Mouse (Mus musculus) CH12.LX (cell line): ENCODE measurements at regions not wholly inside any gene's neighbourhood (a gene's known extent, or its start where the extent isn't known, plus 50 kb on each side); places are given as distances from the start of the nearest gene placed in this dataset.

ENCODE experiments used
- DNase-seq: peaks from one replicate; pipeline ENCODE4 v3.0.0-alpha.2; 2013; ENCODE audit errors: extremely low read depth
- H3K27ac ChIP-seq: 2 replicates; pipeline ENCODE4 v1.5.1; 2012; ENCODE audit warnings: low read depth, mild to moderate bottlenecking, control low read depth, moderate library complexity; ENCODE audit not compliant: insufficient read depth
- H3K27me3 ChIP-seq: replicated peaks from 2 replicates; pipeline ENCODE3; 2012; ENCODE audit warnings: inconsistent platforms
- H3K36me3 ChIP-seq, 2 experiments: replicated peaks in 1 of 2; 2 replicates each; pipeline versions ENCODE3 to v1.6.1; 2012; ENCODE audit warnings: inconsistent platforms in 1 of 2, low read length in 1 of 2, mild to moderate bottlenecking in 1 of 2, mixed read lengths in 1 of 2, moderate library complexity in 1 of 2; ENCODE audit not compliant: control insufficient read depth in 1 of 2, insufficient read depth in 1 of 2
- H3K4me1 ChIP-seq, 2 experiments: 2 replicates each; pipeline ENCODE4 v1.6.1; 2012; ENCODE audit warnings: inconsistent platforms in 1 of 2, moderate library complexity in 1 of 2; ENCODE audit not compliant: insufficient read depth in 2 of 2, control insufficient read depth in 1 of 2
- H3K4me2 ChIP-seq: 2 replicates; pipeline ENCODE4 v1.6.1; 2012; ENCODE audit warnings: low read depth, mild to moderate bottlenecking, control low read depth; ENCODE audit not compliant: poor library complexity, insufficient read depth, severe bottlenecking
- H3K4me3 ChIP-seq, 3 experiments: fragments of 150-350 bp in 1 of 3; sonication (generic) in 1 of 3; replicated peaks in 1 of 3; 2 replicates each; pipeline versions ENCODE3 to v1.5.1; 2011 to 2012; ENCODE audit warnings: low read depth in 2 of 3, low read length in 2 of 3, mild to moderate bottlenecking in 2 of 3, moderate library complexity in 2 of 3, control low read depth in 1 of 3, improper control_type of control experiment in 1 of 3, inconsistent platforms in 1 of 3, mixed read lengths in 1 of 3; ENCODE audit not compliant: poor library complexity in 1 of 3
- H3K79me2 ChIP-seq: replicated peaks from 2 replicates; pipeline ENCODE4 v1.6.1; 2012; ENCODE audit warnings: mild to moderate bottlenecking, moderate library complexity; ENCODE audit not compliant: control insufficient read depth, poor library complexity, insufficient read depth, severe bottlenecking; ENCODE audit errors: extremely low read depth
- H3K9ac ChIP-seq: 2 replicates; pipeline ENCODE4 v1.6.1; 2012; ENCODE audit warnings: low read depth, mild to moderate bottlenecking, control low read depth, moderate library complexity; ENCODE audit not compliant: insufficient read depth
- H3K9me3 ChIP-seq: replicated peaks from 2 replicates; pipeline ENCODE3; 2012; ENCODE audit warnings: low read length, inconsistent platforms, mixed read lengths
- CHD1 ChIP-seq: IDR thresholded peaks from 2 replicates; pipeline ENCODE4 v1.6.1; 2012; ENCODE audit warnings: low read depth, low read length, improper control_type of control experiment, inconsistent platforms
- CHD2 ChIP-seq: IDR thresholded peaks from 2 replicates; pipeline ENCODE4 v1.6.1; 2011; ENCODE audit warnings: low read length, improper control_type of control experiment
- CTCF ChIP-seq, 2 experiments: IDR thresholded peaks in 1 of 2; conservative IDR thresholded peaks in 1 of 2; 2 replicates each; pipeline ENCODE4 v1.5.1; 2011 to 2012; ENCODE audit warnings: low read depth in 2 of 2, low read length in 2 of 2, improper control_type of control experiment in 1 of 2, inconsistent platforms in 1 of 2, mild to moderate bottlenecking in 1 of 2, moderate library complexity in 1 of 2
- E2F4 ChIP-seq: IDR thresholded peaks from 2 replicates; pipeline ENCODE4 v1.6.1; 2011; ENCODE audit warnings: low read depth, low read length, improper control_type of control experiment; ENCODE audit not compliant: insufficient replicate concordance
- ELF1 ChIP-seq: IDR thresholded peaks from 2 replicates; pipeline ENCODE4 v1.6.1; 2014; ENCODE audit warnings: low read depth, mild to moderate bottlenecking, inconsistent platforms, low read length, improper control_type of control experiment
- HCFC1 ChIP-seq: IDR thresholded peaks from 2 replicates; pipeline ENCODE4 v1.6.1; 2012; ENCODE audit warnings: low read depth, mild to moderate bottlenecking, inconsistent platforms, low read length, improper control_type of control experiment
- JUND ChIP-seq: conservative IDR thresholded peaks from 2 replicates; pipeline ENCODE4 v1.6.1; 2011; ENCODE audit warnings: low read depth, low read length, improper control_type of control experiment
- KAT2A ChIP-seq: IDR thresholded peaks from 2 replicates; pipeline ENCODE4 v1.6.1; 2012; ENCODE audit warnings: low read length, improper control_type of control experiment, inconsistent platforms; ENCODE audit not compliant: insufficient replicate concordance
- MAFK ChIP-seq: IDR thresholded peaks from 2 replicates; pipeline ENCODE4 v1.6.1; 2011; ENCODE audit warnings: low read length, improper control_type of control experiment; ENCODE audit not compliant: insufficient replicate concordance
- MAX ChIP-seq: IDR thresholded peaks from 2 replicates; pipeline ENCODE4 v1.6.1; 2011; ENCODE audit warnings: low read length, improper control_type of control experiment
- MAZ ChIP-seq: IDR thresholded peaks from 2 replicates; pipeline ENCODE4 v1.6.1; 2012; ENCODE audit warnings: low read depth, mild to moderate bottlenecking, inconsistent platforms, low read length, improper control_type of control experiment, moderate library complexity
- MYC ChIP-seq: IDR thresholded peaks from 2 replicates; pipeline ENCODE4 v1.6.1; 2011; ENCODE audit warnings: low read depth, mild to moderate bottlenecking, improper control_type of control experiment, low read length
- NELFE ChIP-seq: IDR thresholded peaks from 2 replicates; pipeline ENCODE4 v1.6.1; 2011; ENCODE audit warnings: low read depth, low read length, improper control_type of control experiment
- NRF1 ChIP-seq: IDR thresholded peaks from 2 replicates; pipeline ENCODE4 v1.6.1; 2014; ENCODE audit warnings: low read depth, mild to moderate bottlenecking, inconsistent platforms, low read length, improper control_type of control experiment, moderate library complexity
- POLR2A ChIP-seq: IDR thresholded peaks from 2 replicates; pipeline ENCODE4 v1.6.1; 2011; ENCODE audit warnings: low read depth, mild to moderate bottlenecking, improper control_type of control experiment, low read length
- RAD21 ChIP-seq: IDR thresholded peaks from 2 replicates; pipeline ENCODE4 v1.6.1; 2011; ENCODE audit warnings: low read depth, mild to moderate bottlenecking, low read length, improper control_type of control experiment, moderate library complexity
- RCOR1 ChIP-seq: conservative IDR thresholded peaks from 2 replicates; pipeline ENCODE4 v1.6.1; 2012; ENCODE audit warnings: low read depth, mild to moderate bottlenecking, inconsistent platforms, low read length, improper control_type of control experiment
- SMC3 ChIP-seq: IDR thresholded peaks from 2 replicates; pipeline ENCODE4 v1.6.1; 2011; ENCODE audit warnings: low read depth, low read length, improper control_type of control experiment
- UBTF ChIP-seq: IDR thresholded peaks from 2 replicates; pipeline ENCODE4 v1.6.1; 2012; ENCODE audit warnings: low read depth, mild to moderate bottlenecking, inconsistent platforms, low read length, improper control_type of control experiment, moderate library complexity
- ZC3H11A ChIP-seq: IDR thresholded peaks from 2 replicates; pipeline ENCODE4 v1.6.1; 2012; ENCODE audit warnings: low read depth, mild to moderate bottlenecking, inconsistent platforms, low read length, improper control_type of control experiment
- ZKSCAN1 ChIP-seq: IDR thresholded peaks from 2 replicates; pipeline ENCODE4 v1.6.1; 2012; ENCODE audit warnings: low read depth, inconsistent platforms, low read length, improper control_type of control experiment, borderline replicate concordance
- ZNF384 ChIP-seq: IDR thresholded peaks from 2 replicates; pipeline ENCODE4 v1.6.1; 2012; ENCODE audit warnings: low read depth, low read length, improper control_type of control experiment, inconsistent platforms
- dilution Hi-C: fragments of 300-500 bp; cut with MboI; formaldehyde crosslinking; loops from 2 replicates; pipeline ENCODE4 v1.14.3; 2020; ENCODE audit warnings: low sequenced_read_pairs; ENCODE audit not compliant: extremely low pct_unique_long_range_greater_than_20kb, extremely low pct_ligation_motif_present
- in situ Hi-C: fragments of 300-500 bp; cut with MboI; formaldehyde crosslinking; loops from 3 replicates; pipeline ENCODE4 v1.14.3; 2019; ENCODE audit warnings: low sequenced_read_pairs, low pct_ligation_motif_present, low pct_unique_long_range_greater_than_20kb, mixed read lengths

DNA sequence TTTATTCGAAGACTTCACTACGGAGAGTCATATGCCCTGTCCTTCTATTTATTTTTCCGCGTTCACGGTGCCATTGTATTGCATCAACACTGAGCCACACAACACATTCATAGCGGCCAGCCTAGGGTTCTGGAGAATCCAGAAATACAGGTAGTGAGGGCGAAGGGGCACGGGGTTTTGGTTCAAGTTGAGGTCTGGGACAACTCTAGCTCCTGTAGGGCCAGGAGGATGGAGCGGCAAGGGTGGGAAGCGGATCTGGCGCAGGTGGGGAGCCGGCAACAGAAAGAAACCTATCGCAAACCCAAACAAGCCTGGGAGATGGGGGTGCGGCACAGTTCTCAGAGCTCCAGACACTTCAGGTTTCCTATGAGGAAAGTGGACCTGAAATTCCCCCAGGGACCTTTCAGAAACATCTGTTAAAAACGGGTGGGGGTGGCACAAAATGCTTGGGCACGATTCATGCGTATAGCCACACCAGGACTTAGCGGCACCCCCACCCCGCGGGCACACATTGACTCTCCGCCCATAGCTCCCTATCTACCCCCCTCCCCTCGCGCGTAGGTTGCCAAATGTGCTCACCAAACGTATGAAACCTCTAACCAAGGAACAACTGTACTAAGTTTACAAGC is 100.6 kb upstream of the Zic3 start:
- no peak for DNase-seq
- Histone ChIP-seq H3K36me3 (no peaks in the 10 kb centered on the region), H3K79me2 (no peaks in the 10 kb centered on the region), H3K9ac (no peak overlapping the region), H3K4me1 (no peaks in the 10 kb centered on the region), H3K9me3 (no peaks in the 10 kb centered on the region), H3K27ac (no peak overlapping the region), H3K4me3 (no peak overlapping the region), H3K4me2 (no peak overlapping the region), H3K27me3 (no peaks in the 10 kb centered on the region)
- TF ChIP-seq HCFC1, result no peak
- no peak for TF ChIP-seq KAT2A
- no peak for TF ChIP-seq NELFE
- TF ChIP-seq JUND, result no peak
- no peak for TF ChIP-seq CHD2
- TF ChIP-seq ELF1, result no peak
- no peak for TF ChIP-seq ZKSCAN1
- no peak for TF ChIP-seq E2F4
- TF ChIP-seq POLR2A, result no peak
- dilution Hi-C loops, result no loop called here
- in situ Hi-C loops, result no loop called here

DNA sequence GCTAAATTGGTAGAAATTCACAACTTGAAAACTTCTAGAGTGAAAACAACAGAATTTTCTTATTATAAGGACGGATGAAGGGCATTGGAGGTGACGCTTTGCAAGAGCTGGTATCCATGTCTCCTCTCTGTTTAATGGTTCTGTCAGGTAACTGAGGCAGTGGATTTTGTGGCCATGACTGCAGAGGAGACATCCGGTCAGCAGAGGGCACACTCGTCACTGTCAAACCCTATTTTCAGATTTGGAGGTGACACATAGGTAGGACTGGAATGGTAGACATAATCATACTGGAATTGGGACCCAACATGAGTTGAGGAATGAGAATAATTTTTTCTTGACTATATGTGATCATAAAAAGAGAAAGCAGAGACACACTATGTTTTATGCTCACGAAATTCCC is 98.7 kb upstream of the Zic3 start:
- H3K4me3 ChIP-seq, result no peak overlapping the region
- dilution Hi-C loops, result no loop called here

DNA sequence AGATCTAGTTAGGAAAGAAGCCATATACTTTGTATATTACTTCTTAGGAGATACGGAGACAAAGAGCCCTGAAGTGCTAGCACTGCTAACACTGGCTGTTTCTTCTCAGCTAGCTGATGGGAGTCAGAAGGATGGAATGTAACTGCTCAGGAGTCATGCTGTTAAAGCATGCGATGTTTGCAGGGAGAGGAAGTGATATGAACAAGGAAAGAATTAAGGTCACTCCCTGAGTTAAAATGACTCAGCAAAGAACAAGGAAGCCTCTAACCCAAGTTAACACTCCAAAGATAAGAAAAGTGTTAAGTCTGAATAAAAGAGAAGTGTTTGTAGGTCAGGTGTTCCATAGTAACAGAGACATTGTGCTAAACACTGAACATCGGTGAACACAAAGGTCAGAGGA is 86.9 kb upstream of the Zic3 start:
- H3K79me2 ChIP-seq, result no peaks in the 10 kb centered on the region
- no peaks in the 10 kb centered on the region for H3K27me3 ChIP-seq
- no peak overlapping the region for H3K27ac ChIP-seq
- in situ Hi-C loops, result no loop called here
- H3K9me3 ChIP-seq, result no peaks in the 10 kb centered on the region
- TF ChIP-seq SMC3, result no peak
- TF ChIP-seq MAFK, result no peak
- no peak for TF ChIP-seq CHD1
- no peak for TF ChIP-seq CTCF (conservative IDR thresholded peaks at IDR 0.05 in 1 of 2, IDR thresholded peaks at IDR 0.05 in 1 of 2; ENCODE audit: low read depth in 2 of 2, low read length in 2 of 2)
- TF ChIP-seq MYC, result no peak
- TF ChIP-seq UBTF, result no peak
- no peak for TF ChIP-seq MAX
- TF ChIP-seq RAD21, result no peak
- no peak for TF ChIP-seq ZC3H11A
- TF ChIP-seq ZNF384, result no peak
- no peak for TF ChIP-seq NRF1
- no peak for TF ChIP-seq RCOR1
- TF ChIP-seq MAZ, result no peak
- no peak overlapping the region for H3K4me2 ChIP-seq
- no peak for DNase-seq
- H3K4me1 ChIP-seq, result no peaks in the 10 kb centered on the region
- H3K9ac ChIP-seq, result no peak overlapping the region
- H3K36me3 ChIP-seq, result no peaks in the 10 kb centered on the region
- no peak overlapping the region for H3K4me3 ChIP-seq
- dilution Hi-C loops, result no loop called here

More for the DNA sequence above, 98.7 kb upstream of the Zic3 start:
- Histone ChIP-seq H3K9ac (no peak overlapping the region), H3K27ac (no peak overlapping the region), H3K9me3 (no peaks in the 10 kb centered on the region), H3K27me3 (no peaks in the 10 kb centered on the region)
- in situ Hi-C loops, result no loop called here
- peak; percentile 4 for TF ChIP-seq RAD21
- TF ChIP-seq MYC, result no peak
- TF ChIP-seq, all 38 proteins: peak for 1
- no peak overlapping the region for H3K4me2 ChIP-seq
- H3K36me3 ChIP-seq, result no peaks in the 10 kb centered on the region
- peak; percentile 2 for DNase-seq
- no peaks in the 10 kb centered on the region for H3K79me2 ChIP-seq
- H3K4me1 ChIP-seq, result no peaks in the 10 kb centered on the region
